Mouse (Mus musculus) forelimb bud, embryonic 11.5 days (tissue): ENCODE results near the gene Olfr323.

Experiments
- DNase-seq: peaks from one replicate; pipeline ENCODE4 v3.0.0-alpha.2; 2012; ENCODE audit warnings: low read depth, low spot score

Gene Olfr323

DNA sequence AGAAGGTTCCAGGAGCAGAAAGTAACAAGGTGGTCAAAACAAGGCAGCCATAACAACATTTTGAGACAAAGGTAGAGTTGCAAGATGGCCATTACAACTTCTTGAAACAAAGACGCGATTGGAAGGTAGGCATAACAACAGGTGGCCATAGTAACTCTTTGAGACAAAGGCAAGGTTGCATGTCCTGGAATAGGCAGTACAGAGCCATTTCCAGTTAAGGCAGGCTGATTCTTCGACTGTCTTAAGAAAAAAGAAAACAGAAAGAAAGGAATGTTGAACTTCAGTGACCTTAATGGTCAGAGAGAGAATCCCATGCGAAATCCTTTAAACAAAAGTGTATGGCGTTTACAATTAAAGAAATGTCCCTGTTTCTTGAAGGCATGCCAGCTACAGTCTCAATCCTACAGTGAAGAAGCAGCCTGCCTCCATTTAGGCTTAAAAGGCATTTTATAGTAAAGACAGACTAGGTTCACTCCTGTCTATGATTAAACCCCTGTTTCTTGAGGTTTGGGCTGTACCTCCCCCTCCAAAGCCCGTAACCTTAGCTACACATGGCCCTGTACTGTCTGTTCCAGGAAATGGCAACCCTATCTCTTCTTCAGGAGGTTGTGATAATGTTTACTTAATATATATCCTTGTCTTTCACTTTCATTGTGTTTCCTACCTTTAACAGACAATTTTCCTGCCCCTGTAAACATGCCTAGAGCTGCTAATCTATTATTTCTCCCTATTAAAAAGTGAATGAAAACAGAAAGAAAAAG is 27.3 kb downstream of the Olfr323 start:
- DNase-seq: no peak

DNA sequence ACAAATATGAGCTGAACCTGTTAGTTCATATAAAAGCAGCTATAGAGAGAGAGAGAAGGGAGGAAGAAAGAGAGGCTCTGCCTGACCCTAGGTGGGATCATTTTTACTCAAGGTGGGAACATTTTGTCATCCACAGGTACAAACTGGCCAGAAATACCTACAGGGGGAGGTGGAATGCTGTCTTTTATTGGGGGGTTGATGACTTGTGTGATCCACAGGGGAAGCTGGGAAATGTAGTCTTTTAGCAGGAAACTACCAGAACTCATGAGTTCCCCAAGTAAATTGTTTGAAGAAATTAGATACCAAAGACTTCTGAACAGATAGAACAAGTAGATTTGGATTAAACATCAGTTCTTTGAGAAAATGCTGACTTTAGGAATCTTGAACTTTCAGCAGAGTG is 28.2 kb downstream of the Olfr323 start:
- DNase-seq: no peak

DNA sequence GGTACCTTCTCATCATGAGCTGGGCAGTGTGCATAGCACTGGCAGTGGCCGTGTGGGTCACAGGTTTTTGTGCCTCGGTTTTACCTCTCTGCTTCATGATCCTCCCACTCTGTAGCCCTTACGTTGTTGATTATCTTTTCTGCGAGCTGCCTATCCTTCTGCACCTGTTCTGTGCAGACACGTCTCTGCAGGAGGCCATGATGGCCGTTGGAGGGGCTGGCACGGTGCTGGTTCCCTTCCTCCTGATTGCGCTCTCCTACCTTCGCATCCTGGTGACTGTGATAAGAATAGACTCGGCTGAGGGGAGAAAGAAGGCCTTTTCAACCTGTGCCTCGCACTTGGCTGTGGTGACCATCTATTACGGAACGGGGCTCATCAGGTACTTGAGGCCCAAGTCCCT is 32.5 kb downstream of the Olfr323 start:
- no peak for DNase-seq

DNA sequence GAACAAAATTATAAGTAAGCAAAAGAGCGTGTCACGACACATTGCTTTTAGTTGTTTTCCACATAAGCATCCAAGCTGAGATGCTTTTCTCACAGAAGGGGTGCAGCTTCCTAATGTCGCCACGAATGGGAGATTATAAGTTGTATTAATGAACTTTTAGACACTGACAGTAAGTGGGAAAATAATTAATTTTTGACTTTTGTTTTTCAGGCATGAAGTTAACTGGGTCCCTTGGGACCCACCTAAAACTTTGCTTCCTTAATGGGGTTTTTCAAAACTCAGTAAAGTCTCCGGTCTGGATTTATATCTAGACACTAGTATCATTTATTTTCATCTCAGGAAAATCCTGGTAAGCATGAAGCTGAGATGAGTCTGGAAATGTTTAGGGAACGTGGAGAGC is 35.5 kb downstream of the Olfr323 start, which contains the start of gene Olfr324:
Gene Olfr324, plus strand, starts transcription at position 301 of the 400 bp plus-strand sequence.
- DNase-seq: no peak

DNA sequence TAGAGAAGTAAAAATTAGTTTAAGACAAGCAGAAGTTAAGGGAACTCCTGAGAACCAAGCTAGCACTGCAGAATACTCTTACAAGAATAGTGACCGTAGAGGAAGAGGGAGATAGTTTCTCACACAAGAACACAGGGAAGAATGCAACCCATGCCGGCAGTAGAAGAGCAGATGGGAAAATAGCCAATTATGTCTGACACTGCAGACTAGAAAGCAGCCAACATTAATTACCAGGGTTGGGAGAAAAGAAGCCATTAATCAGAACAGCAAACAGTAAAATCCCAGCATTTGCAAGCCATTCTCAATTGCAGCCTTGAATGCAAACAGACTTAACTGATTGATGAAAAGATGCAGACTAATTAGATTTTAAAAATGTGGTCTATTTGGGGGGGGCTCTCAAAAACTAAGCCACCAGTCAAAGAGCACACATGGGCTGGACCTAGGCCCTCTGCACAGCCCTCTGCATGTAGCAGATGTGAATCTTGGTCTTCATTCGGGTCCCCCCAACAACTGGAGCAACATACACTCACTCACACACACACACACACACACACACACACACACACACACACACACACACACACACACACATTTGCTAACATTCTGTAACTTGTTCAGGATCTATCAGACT is 41.6 kb downstream of the Olfr323 start:
- DNase-seq: no peak

DNA sequence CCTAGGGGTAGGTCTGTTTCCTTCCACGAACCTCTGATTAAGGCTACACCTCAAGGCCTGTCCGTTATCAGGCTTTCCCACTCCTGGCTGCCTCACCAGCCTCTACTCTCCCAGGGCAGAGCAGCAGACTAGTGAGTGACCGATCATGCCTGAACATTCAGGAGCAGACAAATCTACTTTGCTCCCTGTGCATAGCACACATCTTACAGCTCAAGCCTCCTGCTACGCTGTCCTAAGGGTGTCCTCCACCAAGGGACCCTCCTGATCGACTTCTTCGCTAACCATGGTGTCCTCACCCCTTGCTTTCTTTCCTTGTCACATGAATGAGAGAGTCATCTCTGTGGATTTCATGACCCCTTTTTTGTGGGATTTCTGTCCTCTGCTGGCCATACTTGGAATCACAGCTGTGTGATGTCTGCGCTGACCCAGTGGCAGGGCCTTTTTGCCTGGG is 42.4 kb downstream of the Olfr323 start:
- DNase-seq: peak; percentile 69

DNA sequence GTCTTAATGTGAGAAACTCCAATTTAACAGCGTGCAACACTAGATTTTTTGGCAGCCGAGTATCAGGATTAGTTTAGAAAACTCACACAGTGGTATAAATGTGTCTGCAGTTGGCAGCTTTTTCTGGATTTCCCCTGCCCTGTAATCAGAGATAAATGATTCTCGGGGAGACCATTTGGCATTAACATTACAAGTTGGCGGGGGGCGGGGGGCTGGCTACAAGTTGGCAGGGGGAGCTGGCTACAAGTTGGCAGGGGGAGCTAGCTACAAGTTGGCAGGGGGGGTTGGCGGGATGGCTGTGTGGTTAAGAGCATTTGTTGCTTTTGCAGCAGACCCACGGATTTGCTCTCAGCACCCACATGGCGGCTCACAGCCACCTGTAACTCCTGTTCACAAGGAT is 51.7 kb downstream of the Olfr323 start:
- DNase-seq: no peak

DNA sequence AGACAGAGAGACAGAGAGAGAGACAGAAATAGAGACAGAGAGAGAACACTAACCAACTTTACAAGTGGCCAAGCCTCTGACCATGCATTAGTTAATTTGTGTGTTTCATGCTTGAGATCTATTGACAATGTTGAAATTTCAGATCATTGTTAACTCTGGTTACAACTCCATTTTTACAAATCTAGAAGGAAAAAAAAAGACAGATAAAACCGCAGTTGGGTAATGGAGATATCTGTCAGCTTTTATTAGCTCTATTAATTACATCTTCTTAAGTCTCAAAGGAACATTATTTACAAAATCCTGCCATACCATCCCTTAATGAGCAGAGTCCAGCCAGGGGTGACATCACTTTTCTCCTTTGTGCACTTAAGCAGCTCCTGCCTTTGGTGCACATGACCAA is 52.9 kb downstream of the Olfr323 start, which contains the start of gene Olfr325:
Gene Olfr325, plus strand, starts transcription at position 301 of the 400 bp plus-strand sequence.
- no peak for DNase-seq
